Mouse (Mus musculus) left cerebral cortex, adult 8-10 months (tissue): ENCODE data around the gene Cdkal1. TPM values are rescaled to one million over a fixed set of nuclear protein-coding genes. Genes with fewer than 3 reads are reported as not detected.

Source experiments
- DNase-seq, 2 experiments: peaks; one replicate each; pipeline ENCODE4 v3.0.0; 2022; ENCODE audit warnings: low spot score in 2 of 2
- total RNA-seq, 4 experiments: library from RNA; stranded (reverse); gene quantifications; 2 replicates each; pipeline ENCODE4 v1.2.4; 2022

Cdkal1 gene
- total RNA-seq, 4 experiments from 2014 or later = 21.7 to 40.8 (median 26.9) TPM

DNA sequence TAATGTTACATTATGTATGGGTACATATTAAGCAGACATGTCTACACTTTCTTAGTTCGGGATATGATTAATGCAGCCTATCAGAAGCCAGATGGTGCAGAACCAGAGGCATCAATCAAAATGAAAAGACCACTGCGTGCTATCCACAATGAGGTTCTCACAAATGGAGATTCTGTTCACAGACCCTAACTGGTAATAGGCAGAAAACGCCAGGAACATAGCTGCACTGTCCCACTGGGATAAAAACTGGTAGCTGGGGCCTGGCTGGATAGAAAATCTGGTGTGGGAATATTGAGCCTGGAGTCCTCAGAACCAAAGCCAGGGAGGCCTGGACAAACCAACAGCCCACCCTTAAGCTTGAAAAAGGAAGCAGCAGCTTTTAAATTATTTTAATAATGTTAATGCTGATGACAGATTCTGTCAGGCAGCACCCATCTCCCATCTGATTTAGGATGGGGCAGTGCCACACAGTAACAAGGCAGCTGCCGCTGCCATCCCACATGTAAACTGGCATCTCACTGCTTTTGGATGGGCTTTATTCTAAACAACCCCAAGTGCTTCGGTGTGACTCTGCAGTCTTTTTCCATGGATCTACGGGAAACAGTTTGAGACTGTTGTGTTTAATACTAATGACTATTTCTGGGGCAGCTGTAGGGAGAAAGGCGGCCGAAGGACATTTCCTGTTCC, 438.9 kb downstream of the Cdkal1 start:
- no peak for DNase-seq

- no peak for DNase-seq
Observed at GRCm38 (mm10) chr13:29415967-29416366, 439.5 kb downstream of the Cdkal1 start.

GRCm38 (mm10) chr13:29414878-29415277, 440.6 kb downstream of the Cdkal1 start:
- no peak for DNase-seq

- no peak for DNase-seq
Observed at GRCm38 (mm10) chr13:29414470-29414869, 441.0 kb downstream of the Cdkal1 start.

GRCm38 (mm10) chr13:29411176-29411575, 444.3 kb downstream of the Cdkal1 start:
- DNase-seq = no peak

GRCm38 (mm10) chr13:29407619-29408018, 447.9 kb downstream of the Cdkal1 start:
- no peak for DNase-seq

DNA sequence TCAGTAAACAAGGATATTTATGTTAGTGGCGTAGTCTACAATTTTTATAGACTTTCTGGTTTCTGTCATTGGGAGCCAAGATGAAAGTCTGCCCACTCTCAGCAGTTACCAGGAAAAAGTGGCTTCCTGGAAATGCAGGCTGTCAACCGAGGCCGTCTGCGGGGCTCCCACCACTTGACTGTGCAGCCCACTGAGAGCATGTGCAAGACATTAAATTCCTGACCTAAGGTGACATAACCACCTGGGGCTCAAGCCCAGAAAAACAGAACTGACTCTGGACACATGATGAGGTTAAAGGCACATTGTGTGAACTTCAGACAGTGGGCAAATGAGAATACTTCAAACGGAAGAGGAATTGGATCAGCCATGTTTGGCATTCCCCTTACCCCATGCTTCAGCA, 450.2 kb downstream of the Cdkal1 start:
- no peak for DNase-seq

DNA sequence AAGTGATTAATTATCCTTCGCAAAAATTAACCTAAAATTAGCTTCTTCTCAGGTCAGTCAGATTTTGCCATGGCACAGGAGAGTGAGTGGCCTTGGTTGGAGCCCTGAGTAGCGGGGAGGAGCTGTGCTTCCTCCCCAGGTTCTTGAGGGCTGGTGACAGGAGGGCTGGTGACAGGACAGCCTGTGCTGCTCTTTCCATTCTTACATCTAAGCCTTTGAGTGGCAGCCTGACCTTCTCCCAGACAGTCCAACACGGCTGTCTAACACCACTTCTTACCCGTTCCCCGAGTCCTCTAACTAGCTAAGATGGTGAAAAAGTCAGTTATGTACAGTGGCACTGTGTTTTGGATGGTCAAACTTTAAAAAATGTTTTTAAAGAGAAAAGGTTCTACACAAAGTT, 452.3 kb downstream of the Cdkal1 start:
- no peak for DNase-seq

DNA sequence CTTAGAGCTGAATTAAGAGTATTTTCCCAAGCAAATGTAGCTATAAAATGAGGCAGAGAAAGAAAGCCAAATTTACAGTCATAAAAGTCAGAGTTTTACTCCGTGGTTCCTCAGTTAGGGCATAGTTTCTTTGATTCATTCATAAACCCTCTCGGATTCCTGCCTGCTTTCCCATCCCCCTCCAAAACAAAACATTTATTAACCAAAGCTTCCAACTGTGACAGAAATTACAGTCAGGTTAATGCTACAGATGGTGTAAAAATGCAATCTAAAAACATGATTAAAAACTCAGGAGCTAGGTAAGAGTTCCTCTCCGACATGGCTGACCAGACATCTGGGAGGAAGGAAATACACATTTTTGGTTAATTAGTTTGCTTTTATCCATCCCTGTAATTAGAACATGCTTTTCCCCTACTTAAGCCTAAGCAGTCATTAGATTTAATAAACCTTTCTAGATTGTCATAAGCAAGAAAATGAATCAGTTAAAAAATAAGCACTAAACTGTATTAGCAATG, 452.9 kb downstream of the Cdkal1 start:
- no peak for DNase-seq

DNA sequence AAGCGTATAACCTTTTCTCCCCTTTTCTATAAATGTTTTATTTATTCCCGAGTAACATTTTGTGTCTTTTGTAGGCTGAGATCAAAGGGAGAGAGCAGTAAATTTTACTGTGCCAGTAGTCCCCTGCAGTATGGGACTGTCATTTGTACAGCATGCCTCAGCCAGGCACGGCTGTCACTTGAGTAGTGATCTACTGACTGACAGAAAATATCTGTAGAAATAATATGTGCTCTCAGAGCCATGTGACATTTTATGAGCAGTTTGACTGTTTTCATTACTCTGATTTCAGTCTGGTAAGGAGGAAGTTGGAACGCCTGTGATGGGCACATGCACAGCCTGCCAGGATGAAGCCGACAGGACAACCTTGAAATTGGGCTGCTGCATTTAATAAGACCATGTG, 455.6 kb downstream of the Cdkal1 start:
- no peak for DNase-seq

- DNase-seq = no peak
Observed at GRCm38 (mm10) chr13:29398456-29398855, 457.0 kb downstream of the Cdkal1 start.

GRCm38 (mm10) chr13:29395694-29396093, 459.8 kb downstream of the Cdkal1 start:
- DNase-seq = no peak

GRCm38 (mm10) chr13:29390025-29390424, 465.4 kb downstream of the Cdkal1 start:
- no peak for DNase-seq

- DNase-seq = no peak
Observed at GRCm38 (mm10) chr13:29388918-29389317, 466.6 kb downstream of the Cdkal1 start.

DNA sequence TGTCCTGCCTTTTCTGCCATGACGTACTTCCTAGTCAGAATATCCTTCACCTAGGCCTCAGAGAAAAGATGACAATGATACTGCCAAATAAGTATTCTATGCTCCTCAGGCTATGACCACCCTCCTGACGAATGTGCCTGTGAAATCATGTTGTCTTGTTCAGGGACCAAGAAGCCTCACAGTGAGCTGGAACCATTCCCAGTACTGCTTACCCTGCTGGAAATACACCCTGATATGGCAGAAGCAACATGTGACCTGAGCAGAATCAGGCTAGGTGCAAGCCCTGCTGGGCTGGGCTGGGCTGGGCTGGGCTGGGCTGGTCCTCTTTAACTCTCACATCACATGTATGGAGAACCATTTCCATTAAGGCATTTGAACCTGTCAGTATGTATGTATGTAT, 477.9 kb downstream of the Cdkal1 start:
- DNase-seq = no peak

GRCm38 (mm10) chr13:29371916-29372315, 483.6 kb downstream of the Cdkal1 start:
- no peak for DNase-seq

- DNase-seq = no peak
Observed at GRCm38 (mm10) chr13:29371466-29371771, 484.1 kb downstream of the Cdkal1 start.

DNA sequence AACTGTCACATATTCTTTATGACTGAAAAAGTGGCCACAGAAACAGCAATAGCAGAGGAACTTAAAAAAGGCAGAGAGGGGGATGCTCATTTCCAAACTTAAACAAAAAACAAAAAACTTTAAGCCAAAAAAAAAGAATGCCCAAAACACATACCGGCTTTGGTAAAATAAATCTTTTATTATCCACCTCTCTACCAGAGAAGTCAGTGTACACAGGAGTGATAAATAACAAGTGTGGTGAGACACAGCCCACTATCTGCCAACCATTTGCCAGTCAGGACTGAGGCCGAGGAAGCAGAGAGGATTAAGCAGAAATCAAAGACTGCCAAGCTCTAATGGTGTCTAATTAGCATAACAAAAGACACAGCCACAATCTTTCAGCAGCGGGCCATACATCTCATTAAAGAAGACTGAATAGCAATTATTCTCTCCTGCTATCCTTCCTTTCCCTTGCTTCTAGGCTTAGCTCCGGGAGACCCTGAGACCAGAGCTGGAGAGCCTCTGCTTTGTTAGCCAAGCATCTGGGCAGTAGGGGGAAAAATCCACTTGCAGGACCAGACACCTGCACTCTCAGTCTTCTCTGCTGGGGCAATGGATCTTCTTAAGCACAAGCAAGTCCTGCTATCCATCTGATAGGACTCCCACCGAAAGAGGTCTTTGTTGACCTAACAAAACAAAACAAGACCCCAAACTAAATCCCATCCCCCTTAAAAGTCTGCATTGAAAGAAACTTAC, 484.6 kb downstream of the Cdkal1 start:
- DNase-seq = no peak

- DNase-seq = no peak
Observed at GRCm38 (mm10) chr13:29368806-29369205, 486.7 kb downstream of the Cdkal1 start.

- DNase-seq = no peak
Observed at GRCm38 (mm10) chr13:29364901-29365625, 490.4 kb downstream of the Cdkal1 start.

GRCm38 (mm10) chr13:29364009-29364408, 491.5 kb downstream of the Cdkal1 start:
- no peak for DNase-seq

GRCm38 (mm10) chr13:29361842-29362241, 493.6 kb downstream of the Cdkal1 start:
- no peak for DNase-seq
